Mouse (Mus musculus) adrenal gland, postnatal 25 days (tissue): ENCODE results near the gene Plcd3. TPM values are rescaled to one million over a fixed set of nuclear protein-coding genes. Genes with fewer than 3 reads are reported as not detected.

Experiments
- DNase-seq: peaks from one replicate; pipeline ENCODE4 v3.0.0; 2021; ENCODE audit warnings: mixed read lengths
- total RNA-seq: library from RNA; stranded (reverse); gene quantifications from 2 replicates; pipeline ENCODE4 v1.2.3, GENCODE M21; 2021

The Plcd3 gene
- total RNA-seq, 1 experiment from 2014 or later = 9.1 TPM

- no peak for DNase-seq
Measured at GRCm38 (mm10) chr11:103066191-103067050, 35.0 kb downstream of the Plcd3 start.

GRCm38 (mm10) chr11:103058499-103059085, 42.9 kb downstream of the Plcd3 start:
- no peak for DNase-seq

GRCm38 (mm10) chr11:103056636-103057035, 44.8 kb downstream of the Plcd3 start:
- DNase-seq = peak; percentile 43

DNA sequence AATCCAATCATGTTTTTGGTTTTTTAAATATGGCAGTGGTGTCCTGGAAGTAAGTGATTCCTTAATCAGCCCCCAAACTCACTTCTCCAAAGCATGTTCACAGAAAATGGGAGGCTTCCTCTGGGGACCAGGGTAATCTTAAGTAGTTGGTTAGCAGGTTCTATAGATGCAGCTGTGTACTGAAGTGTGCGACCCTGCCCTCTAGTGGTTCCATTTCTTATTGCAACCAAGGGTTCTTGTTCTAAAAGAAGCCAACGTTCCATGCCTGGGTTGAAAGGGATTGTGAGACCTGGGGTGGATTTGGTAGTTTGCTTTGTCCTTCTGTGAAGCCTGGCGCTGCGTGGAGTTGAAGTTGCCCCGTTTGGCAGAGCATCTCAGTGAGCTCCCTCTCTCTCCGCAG, 46.7 kb downstream of the Plcd3 start:
- DNase-seq = peak; percentile 55

DNA sequence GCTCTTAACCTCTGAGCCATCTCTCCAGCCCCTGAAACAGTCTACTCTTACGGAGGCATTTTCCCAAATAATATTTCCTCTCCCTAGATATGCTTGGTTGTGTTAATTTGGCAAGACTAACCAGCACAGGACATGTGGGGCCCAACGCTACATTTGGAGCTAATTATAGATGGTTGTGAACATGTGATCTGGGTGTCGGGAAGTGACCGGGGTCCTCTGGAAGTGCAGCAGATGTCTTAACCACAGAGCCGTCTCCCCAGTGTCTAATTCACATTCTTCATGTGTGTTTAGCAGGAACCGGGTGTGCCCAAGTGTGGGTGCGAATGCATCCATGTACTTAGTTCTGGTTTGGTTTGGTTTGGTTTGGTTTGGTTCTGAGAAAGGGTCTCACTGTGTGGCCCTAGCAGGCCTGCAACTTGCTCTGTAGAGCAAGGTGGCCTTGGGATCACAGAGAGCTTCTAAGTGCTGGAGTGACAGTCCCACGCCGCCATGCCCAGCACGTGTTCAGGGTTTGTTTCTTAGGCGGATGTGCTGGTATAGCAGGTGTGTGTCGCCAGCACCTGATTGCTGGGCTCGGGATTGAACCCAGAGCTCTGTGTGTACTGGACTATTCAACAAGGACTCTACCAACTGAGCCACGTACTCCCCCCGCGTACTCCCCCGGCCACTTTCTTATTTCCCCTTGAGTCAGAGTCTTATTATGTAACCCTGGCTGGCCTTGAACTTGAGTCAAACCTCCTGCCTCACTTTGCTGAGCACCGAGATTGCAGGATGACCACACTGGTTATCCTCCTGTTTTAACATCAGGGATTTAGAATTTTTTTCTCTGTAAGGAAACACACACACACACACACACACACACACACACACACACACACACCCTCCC, 48.0 kb downstream of the Plcd3 start:
- DNase-seq = no peak

- DNase-seq = no peak
Measured at GRCm38 (mm10) chr11:103052078-103052477, 49.4 kb downstream of the Plcd3 start.

- peak; percentile 72 for DNase-seq
Measured at GRCm38 (mm10) chr11:103051249-103051691, 50.2 kb downstream of the Plcd3 start.

GRCm38 (mm10) chr11:103050153-103050552, 51.3 kb downstream of the Plcd3 start:
- peak; percentile 40 for DNase-seq

DNA sequence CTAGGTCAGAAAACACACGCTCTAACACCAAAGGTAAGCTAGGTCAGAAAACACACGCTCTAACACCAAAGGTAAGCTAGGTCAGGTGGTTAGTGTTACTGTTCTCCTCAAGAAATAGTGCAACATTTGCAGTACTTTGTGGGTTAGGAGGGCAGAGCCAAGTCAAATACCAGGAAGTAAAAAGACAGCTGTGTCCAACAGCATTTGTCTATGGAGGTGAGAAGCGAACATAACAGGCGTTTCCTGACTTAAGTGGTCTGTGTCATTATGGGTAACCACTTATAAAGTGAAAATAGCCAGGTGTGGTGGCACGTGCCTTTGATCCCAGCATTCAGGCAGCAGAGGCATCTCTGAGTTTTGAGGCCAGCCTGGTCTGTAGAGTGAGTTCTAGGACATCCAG, 51.8 kb downstream of the Plcd3 start:
- no peak for DNase-seq

GRCm38 (mm10) chr11:103046286-103046685, 55.2 kb downstream of the Plcd3 start:
- no peak for DNase-seq

GRCm38 (mm10) chr11:103043982-103044381, 57.5 kb downstream of the Plcd3 start:
- no peak for DNase-seq

DNA sequence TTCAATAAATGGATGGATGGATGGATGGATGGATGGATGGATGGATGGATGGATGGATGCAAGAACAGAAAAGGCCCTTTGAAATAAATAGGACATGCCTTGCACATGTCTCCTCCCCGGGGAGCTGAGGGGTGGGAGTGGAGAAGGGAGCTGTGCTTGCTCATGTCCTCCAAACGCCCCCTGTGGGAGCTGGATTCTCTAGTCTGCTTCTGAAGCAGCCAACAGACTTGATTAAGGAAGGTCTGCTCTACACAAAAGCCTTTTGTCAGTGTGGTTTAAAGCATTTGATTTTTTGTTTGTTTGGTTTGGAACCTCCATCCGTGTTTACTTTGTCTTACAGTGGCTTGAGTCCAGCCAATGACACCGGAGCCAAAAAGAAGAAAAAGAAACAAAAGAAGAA, 58.6 kb downstream of the Plcd3 start:
- no peak for DNase-seq

- no peak for DNase-seq
Measured at GRCm38 (mm10) chr11:103038037-103038436, 63.4 kb downstream of the Plcd3 start.

- DNase-seq = no peak
Measured at GRCm38 (mm10) chr11:103036881-103037465, 64.5 kb downstream of the Plcd3 start.

DNA sequence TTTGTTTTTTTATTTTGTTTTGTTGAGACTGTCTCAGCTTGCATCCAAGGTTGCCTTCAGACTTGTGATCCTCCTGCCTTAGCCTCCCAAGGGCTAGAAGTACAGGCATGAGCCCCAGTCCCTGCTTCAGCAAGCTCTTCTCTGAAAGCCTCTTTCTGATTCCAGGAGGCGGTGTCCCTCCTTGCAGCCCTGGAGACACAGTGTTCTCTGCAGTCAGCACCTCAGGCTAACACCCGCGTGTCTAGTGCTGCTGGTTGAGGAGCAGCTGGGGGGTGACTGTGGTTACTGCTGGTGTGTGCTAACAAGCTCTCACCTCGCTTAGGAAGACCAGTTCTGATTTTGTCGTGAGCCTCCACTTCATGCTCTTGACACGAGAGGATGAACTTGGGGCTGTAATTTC, 66.5 kb downstream of the Plcd3 start:
- no peak for DNase-seq

- no peak for DNase-seq
Measured at GRCm38 (mm10) chr11:103033030-103033429, 68.4 kb downstream of the Plcd3 start.

DNA sequence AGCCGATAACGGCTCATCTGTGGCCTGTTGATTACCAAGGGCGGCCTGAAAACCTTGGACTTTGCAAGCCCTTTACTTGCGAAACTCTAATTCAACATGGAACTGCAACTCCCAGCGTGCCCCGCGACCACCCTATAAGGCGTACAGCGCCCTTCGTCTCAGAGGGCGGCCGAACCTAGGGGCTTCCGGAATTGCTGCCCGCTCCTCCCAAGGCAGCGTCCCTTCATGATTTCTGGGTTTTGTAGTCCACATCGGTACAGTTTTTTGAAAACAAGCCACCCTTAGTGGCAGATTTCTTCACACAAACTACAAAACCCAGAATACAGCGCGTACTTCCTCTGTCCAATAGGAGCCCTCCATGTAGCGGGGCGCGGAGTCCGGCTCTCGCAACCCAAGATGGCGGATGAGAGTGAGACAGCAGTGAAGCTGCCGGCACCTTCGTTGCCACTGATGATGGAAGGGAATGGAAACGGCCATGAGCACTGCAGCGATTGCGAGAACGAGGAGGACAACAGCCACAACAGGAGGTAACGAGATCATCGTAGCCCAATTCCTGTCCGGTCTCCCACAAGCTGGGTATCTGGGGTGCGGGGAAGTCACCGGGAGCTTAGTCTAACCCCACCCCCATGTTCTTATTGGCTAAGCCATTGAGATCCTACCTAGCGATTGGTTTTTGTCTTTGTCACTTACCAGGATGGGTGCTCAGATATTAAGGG, 73.1 kb downstream of the Plcd3 start, which contains the start of the genes Nmt1 and Dcakd:
TSS of gene Nmt1 (plus strand) at position 15 of the 716 bp plus-strand sequence.
TSS of gene Dcakd (minus strand) at position 158 of the 716 bp plus-strand sequence.
- peak; percentile 90 for DNase-seq

GRCm38 (mm10) chr11:103027570-103028175, 73.8 kb downstream of the Plcd3 start:
- DNase-seq = no peak

GRCm38 (mm10) chr11:103026901-103027300, 74.6 kb downstream of the Plcd3 start:
- no peak for DNase-seq

- DNase-seq = no peak
Measured at GRCm38 (mm10) chr11:103023974-103024373, 77.5 kb downstream of the Plcd3 start.
